Mouse (Mus musculus): ENCODE measurements around the gene Sarnp. TPM values are rescaled to one million over a fixed set of nuclear protein-coding genes. Genes with fewer than 3 reads are reported as not detected.
A peak's percentile ranks its signal among the peaks of the same experiment; 100 is the strongest.

Gene Sarnp
- polyA plus RNA-seq, 1 experiment from 2014 or later = 295 TPM

GRCm38 (mm10) chr10:128909567-128910028 lies 92.5 kb downstream of the Sarnp start:
- Histone ChIP-seq H3K9ac (ENCODE audit: low read length) (peak overlapping the region; percentile 95), H3K4me2 (ENCODE audit: low read depth, severe bottlenecking) (peak overlapping the region; percentile 45), H3K9me3 (ENCODE audit: control insufficient read depth, low read length) (no peaks in the 10 kb centered on the region), H3K27ac (replicated peaks; ENCODE audit: low read depth, low read length) (peak overlapping the region; percentile 87), H3K4me3 (ENCODE audit: low read depth, low read length) (peak overlapping the region; percentile 96), H3K27me3 (ENCODE audit: control insufficient read depth, insufficient read depth, low read length) (no peaks in the 10 kb centered on the region), H3K36me3 (ENCODE audit: control insufficient read depth, insufficient read depth, low read length) (peaks cover 6% of the 10 kb centered on the region), H3K4me1 (ENCODE audit: control insufficient read depth, insufficient read depth, low read length) (peaks cover 11% of the 10 kb centered on the region)
- DNase-seq (ENCODE audit: low spot score) = peak; percentile 93
- ATAC-seq (ENCODE audit: insufficient number of reproducible peaks, low FRiP score, low TSS enrichment, low read depth) = peak; percentile 85
- WGBS = under 1% methylated on average over 31 of the region's 41 CpGs

- Histone ChIP-seq H3K9me3 (ENCODE audit: control insufficient read depth, low read length) (no peaks in the 10 kb centered on the region), H3K27ac (replicated peaks; ENCODE audit: low read depth, low read length) (peak overlapping the region; percentile 87), H3K36me3 (ENCODE audit: control insufficient read depth, insufficient read depth, low read length) (peaks cover 7% of the 10 kb centered on the region), H3K4me2 (ENCODE audit: low read depth, severe bottlenecking) (peak overlapping the region; percentile 45), H3K9ac (ENCODE audit: low read length) (peak overlapping the region; percentile 95), H3K4me1 (ENCODE audit: control insufficient read depth, insufficient read depth, low read length) (peaks cover 11% of the 10 kb centered on the region), H3K4me3 (ENCODE audit: low read depth, low read length) (peak overlapping the region; percentile 96), H3K27me3 (ENCODE audit: control insufficient read depth, insufficient read depth, low read length) (no peaks in the 10 kb centered on the region)
- ATAC-seq (ENCODE audit: insufficient number of reproducible peaks, low FRiP score, low TSS enrichment, low read depth) (peak; percentile 15; the same call in 1 of the 2 replicates), DNase-seq (ENCODE audit: low spot score) (peak; percentile 79)
- WGBS = 1% methylated on average over 60 of the region's 66 CpGs
Observed at GRCm38 (mm10) chr10:128910066-128910841, 93.1 kb downstream of the Sarnp start.

- Histone ChIP-seq H3K27me3 (ENCODE audit: control insufficient read depth, insufficient read depth, low read length) (no peaks in the 10 kb centered on the region), H3K9me3 (ENCODE audit: control insufficient read depth, low read length) (no peaks in the 10 kb centered on the region), H3K4me2 (ENCODE audit: low read depth, severe bottlenecking) (0 out of 2 replicates have a peak overlapping the region, but pooled peaks have one; percentile 45), H3K27ac (replicated peaks; ENCODE audit: low read depth, low read length) (no peak overlapping the region), H3K36me3 (ENCODE audit: control insufficient read depth, insufficient read depth, low read length) (peaks cover 10% of the 10 kb centered on the region), H3K4me1 (ENCODE audit: control insufficient read depth, insufficient read depth, low read length) (peaks cover 11% of the 10 kb centered on the region), H3K4me3 (ENCODE audit: low read depth, low read length) (peak overlapping the region; percentile 96; the same call in 1 of the 2 replicates), H3K9ac (ENCODE audit: low read length) (no peak overlapping the region)
- ATAC-seq (ENCODE audit: insufficient number of reproducible peaks, low FRiP score, low TSS enrichment, low read depth) (no peak), DNase-seq (ENCODE audit: low spot score) (no peak)
- WGBS = 92% methylated on average over 6 of the region's 6 CpGs
Observed at GRCm38 (mm10) chr10:128911430-128911829, 94.3 kb downstream of the Sarnp start.

GRCm38 (mm10) chr10:128912268-128912667 lies 95.1 kb downstream of the Sarnp start:
- no peak overlapping the region for H3K4me2 ChIP-seq (ENCODE audit: low read depth, severe bottlenecking)
- 77% methylated on average over 4 of the region's 4 CpGs for WGBS
- no peak overlapping the region for H3K4me3 ChIP-seq (ENCODE audit: low read depth, low read length)
- H3K27me3 ChIP-seq (ENCODE audit: control insufficient read depth, insufficient read depth, low read length) = no peaks in the 10 kb centered on the region
- DNase-seq (ENCODE audit: low spot score) (no peak), ATAC-seq (ENCODE audit: insufficient number of reproducible peaks, low FRiP score, low TSS enrichment, low read depth) (no peak)
- peaks cover 12% of the 10 kb centered on the region for H3K36me3 ChIP-seq (ENCODE audit: control insufficient read depth, insufficient read depth, low read length)
- H3K9ac ChIP-seq (ENCODE audit: low read length) = no peak overlapping the region
- H3K4me1 ChIP-seq (ENCODE audit: control insufficient read depth, insufficient read depth, low read length) = peaks cover 11% of the 10 kb centered on the region
- H3K9me3 ChIP-seq (ENCODE audit: control insufficient read depth, low read length) = no peaks in the 10 kb centered on the region
- H3K27ac ChIP-seq (replicated peaks; ENCODE audit: low read depth, low read length) = no peak overlapping the region

- no peak overlapping the region for H3K4me3 ChIP-seq (ENCODE audit: low read depth, low read length)
- WGBS = 79% methylated on average over 4 of the region's 4 CpGs
- H3K9ac ChIP-seq (ENCODE audit: low read length) = no peak overlapping the region
- peaks cover 11% of the 10 kb centered on the region for H3K4me1 ChIP-seq (ENCODE audit: control insufficient read depth, insufficient read depth, low read length)
- H3K4me2 ChIP-seq (ENCODE audit: low read depth, severe bottlenecking) = no peak overlapping the region
- H3K36me3 ChIP-seq (ENCODE audit: control insufficient read depth, insufficient read depth, low read length) = peaks cover 14% of the 10 kb centered on the region
- no peak overlapping the region for H3K27ac ChIP-seq (replicated peaks; ENCODE audit: low read depth, low read length)
- H3K27me3 ChIP-seq (ENCODE audit: control insufficient read depth, insufficient read depth, low read length) = no peaks in the 10 kb centered on the region
- ATAC-seq (ENCODE audit: insufficient number of reproducible peaks, low FRiP score, low TSS enrichment, low read depth) (no peak), DNase-seq (ENCODE audit: low spot score) (no peak)
- no peaks in the 10 kb centered on the region for H3K9me3 ChIP-seq (ENCODE audit: control insufficient read depth, low read length)
Observed at GRCm38 (mm10) chr10:128912791-128913190, 95.7 kb downstream of the Sarnp start.

GRCm38 (mm10) chr10:128913219-128913618 lies 96.1 kb downstream of the Sarnp start:
- H3K27ac ChIP-seq (replicated peaks; ENCODE audit: low read depth, low read length) = no peak overlapping the region
- ATAC-seq (ENCODE audit: insufficient number of reproducible peaks, low FRiP score, low TSS enrichment, low read depth) = no peak
- no peak overlapping the region for H3K9ac ChIP-seq (ENCODE audit: low read length)
- no peak overlapping the region for H3K4me3 ChIP-seq (ENCODE audit: low read depth, low read length)
- peaks cover 14% of the 10 kb centered on the region for H3K36me3 ChIP-seq (ENCODE audit: control insufficient read depth, insufficient read depth, low read length)
- peaks cover 11% of the 10 kb centered on the region for H3K4me1 ChIP-seq (ENCODE audit: control insufficient read depth, insufficient read depth, low read length)
- no peak overlapping the region for H3K4me2 ChIP-seq (ENCODE audit: low read depth, severe bottlenecking)
- WGBS = 6% methylated on average over 5 of the region's 5 CpGs
- no peaks in the 10 kb centered on the region for H3K27me3 ChIP-seq (ENCODE audit: control insufficient read depth, insufficient read depth, low read length)
- DNase-seq (ENCODE audit: low spot score) = peak; percentile 96
- H3K9me3 ChIP-seq (ENCODE audit: control insufficient read depth, low read length) = no peaks in the 10 kb centered on the region

GRCm38 (mm10) chr10:128913696-128914095 lies 96.6 kb downstream of the Sarnp start:
- no peak overlapping the region for H3K27ac ChIP-seq (replicated peaks; ENCODE audit: low read depth, low read length)
- 95% methylated on average over 12 of the region's 12 CpGs for whole genome bisulfite sequencing
- peaks cover 14% of the 10 kb centered on the region for H3K36me3 ChIP-seq (ENCODE audit: control insufficient read depth, insufficient read depth, low read length)
- no peak overlapping the region for H3K4me3 ChIP-seq (ENCODE audit: low read depth, low read length)
- no peak overlapping the region for H3K9ac ChIP-seq (ENCODE audit: low read length)
- H3K27me3 ChIP-seq (ENCODE audit: control insufficient read depth, insufficient read depth, low read length) = no peaks in the 10 kb centered on the region
- peaks cover 11% of the 10 kb centered on the region for H3K4me1 ChIP-seq (ENCODE audit: control insufficient read depth, insufficient read depth, low read length)
- H3K9me3 ChIP-seq (ENCODE audit: control insufficient read depth, low read length) = no peaks in the 10 kb centered on the region
- no peak overlapping the region for H3K4me2 ChIP-seq (ENCODE audit: low read depth, severe bottlenecking)
- DNase-seq (ENCODE audit: low spot score) = no peak
- ATAC-seq (ENCODE audit: insufficient number of reproducible peaks, low FRiP score, low TSS enrichment, low read depth) = no peak

- ATAC-seq (ENCODE audit: insufficient number of reproducible peaks, low FRiP score, low TSS enrichment, low read depth) (no peak), DNase-seq (ENCODE audit: low spot score) (no peak)
- Histone ChIP-seq H3K27ac (replicated peaks; ENCODE audit: low read depth, low read length) (no peak overlapping the region), H3K9me3 (ENCODE audit: control insufficient read depth, low read length) (no peaks in the 10 kb centered on the region), H3K4me2 (ENCODE audit: low read depth, severe bottlenecking) (no peak overlapping the region), H3K4me1 (ENCODE audit: control insufficient read depth, insufficient read depth, low read length) (peaks cover 10% of the 10 kb centered on the region), H3K36me3 (ENCODE audit: control insufficient read depth, insufficient read depth, low read length) (peaks cover 14% of the 10 kb centered on the region), H3K27me3 (ENCODE audit: control insufficient read depth, insufficient read depth, low read length) (no peaks in the 10 kb centered on the region), H3K9ac (ENCODE audit: low read length) (no peak overlapping the region), H3K4me3 (ENCODE audit: low read depth, low read length) (no peak overlapping the region)
- WGBS = 92% methylated on average over 2 of the region's 2 CpGs
Observed at GRCm38 (mm10) chr10:128915550-128915949, 98.4 kb downstream of the Sarnp start.

Measured in limb, embryonic 11.5 days (tissue).